Mouse (Mus musculus) layer of hippocampus, adult 18-20 months (tissue): ENCODE measurements at regions not wholly inside any gene's neighbourhood (a gene's known extent, or its start where the extent isn't known, plus 50 kb on each side); places are given as distances from the start of the nearest gene placed in this dataset.
A peak's percentile ranks its signal among the peaks of the same experiment; 100 is the strongest.

Experiments
- DNase-seq, 2 experiments: peaks; one replicate each; pipeline ENCODE4 v3.0.0; 2022; ENCODE audit warnings: low spot score in 2 of 2

- no peak for DNase-seq
Observed at GRCm38 (mm10) chr13:30085446-30085845, 50.8 kb upstream of the Mboat1 start.

GRCm38 (mm10) chr13:30085005-30085404 is 51.3 kb upstream of the Mboat1 start:
- peak; percentile 70 to 93 for DNase-seq

DNA sequence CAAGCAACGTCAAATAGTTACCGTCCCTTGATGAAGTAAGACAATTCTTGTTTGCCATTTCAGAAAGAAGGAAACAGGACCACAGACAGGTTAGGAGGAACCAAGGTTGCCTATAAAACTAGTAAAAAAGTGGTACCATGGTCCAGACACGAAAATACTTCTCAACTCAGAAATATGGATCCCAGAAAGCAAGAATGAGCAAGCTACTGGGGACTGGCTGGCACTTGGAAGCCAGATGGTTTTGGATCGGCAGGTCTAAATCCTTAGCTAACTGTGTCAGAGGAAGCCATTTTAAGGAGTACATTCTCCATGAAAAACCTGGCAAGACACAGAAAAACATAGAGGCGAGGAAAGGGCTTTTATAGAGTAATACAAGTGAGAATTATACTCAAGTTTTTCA is 51.9 kb upstream of the Mboat1 start:
- no peak for DNase-seq

DNA sequence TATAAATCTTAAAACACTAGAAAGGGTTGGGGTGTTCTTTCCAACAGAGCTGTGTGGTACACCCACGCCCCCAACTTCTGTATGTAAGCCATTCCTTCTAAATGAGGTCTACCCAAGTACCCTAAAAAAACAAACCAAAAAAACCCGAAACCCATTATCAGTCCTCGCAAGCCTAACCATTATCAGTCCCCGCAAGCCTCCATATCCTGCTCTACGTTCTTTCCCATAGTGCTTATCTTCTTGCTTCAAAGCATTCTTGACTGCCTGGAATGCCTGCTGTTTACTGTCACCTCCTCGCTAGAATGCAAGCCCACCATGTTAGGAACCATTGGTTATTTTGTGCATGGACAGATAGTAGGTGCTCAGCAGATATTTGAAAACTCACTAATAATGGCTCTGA is 52.3 kb upstream of the Mboat1 start:
- no peak for DNase-seq

GRCm38 (mm10) chr13:30082761-30083160 is 53.5 kb upstream of the Mboat1 start:
- peak in 1 of 2 experiments; percentile 5 for DNase-seq

DNA sequence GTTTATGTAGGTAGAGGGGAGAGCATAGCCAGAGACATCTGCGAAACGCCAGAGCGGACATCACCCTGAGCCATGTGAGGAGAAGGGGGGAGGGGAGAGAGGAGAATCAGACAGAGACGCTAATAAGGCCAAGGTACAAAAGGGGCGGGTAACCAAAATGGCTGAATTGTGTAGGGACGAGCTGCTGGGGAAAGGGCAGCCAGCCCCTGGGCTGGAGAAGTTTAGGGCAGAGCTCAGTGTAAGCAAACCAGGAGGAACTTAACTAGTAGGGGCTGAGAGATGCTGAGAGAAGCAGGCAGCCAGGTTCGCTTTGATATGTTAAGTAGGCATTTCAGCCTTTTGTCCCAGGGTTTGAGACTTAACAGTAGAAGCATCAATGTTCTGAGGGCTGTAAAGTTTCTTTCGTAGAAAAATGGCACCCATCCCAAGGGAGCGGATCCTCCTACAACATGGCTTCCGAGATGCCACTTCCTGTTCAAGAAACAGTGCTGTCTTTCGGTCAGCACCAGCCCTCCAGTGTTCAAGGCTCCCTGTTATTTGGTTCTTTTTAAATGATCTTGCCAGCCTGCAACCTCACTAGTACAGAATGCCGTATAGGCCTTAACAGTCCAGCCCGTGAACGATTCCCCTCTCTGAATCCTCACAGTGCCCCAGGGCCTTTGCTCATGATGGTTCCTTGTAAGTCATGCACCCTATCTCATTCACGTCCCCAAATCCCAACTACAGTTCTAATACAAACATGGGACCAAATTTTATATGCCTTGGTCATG is 55.4 kb upstream of the Mboat1 start:
- DNase-seq = no peak

DNA sequence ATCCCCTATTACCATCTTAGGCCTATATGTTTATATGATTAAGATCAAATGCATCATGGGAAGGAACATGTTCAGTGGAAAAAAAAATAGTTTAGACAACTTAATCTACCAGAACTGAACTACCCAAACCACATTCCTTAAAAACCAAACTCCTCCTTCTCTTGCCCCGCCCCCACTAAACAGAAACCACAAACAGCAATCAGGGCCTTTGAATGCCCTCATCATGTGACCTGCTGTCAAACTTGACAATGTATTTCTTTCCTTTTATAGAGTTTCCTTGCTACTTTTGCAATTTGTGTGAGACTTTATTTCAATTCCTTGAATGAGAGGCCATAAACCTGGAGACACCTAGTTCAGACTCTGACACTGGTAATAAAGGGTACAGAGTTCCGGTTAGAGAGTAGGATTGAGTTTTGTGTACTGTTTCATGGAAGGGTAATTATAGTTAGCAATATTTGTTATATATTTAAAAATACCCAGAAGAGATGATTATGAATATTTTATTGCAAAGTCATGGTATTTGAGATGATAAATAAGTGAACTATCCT is 61.7 kb upstream of the Mboat1 start:
- no peak for DNase-seq

DNA sequence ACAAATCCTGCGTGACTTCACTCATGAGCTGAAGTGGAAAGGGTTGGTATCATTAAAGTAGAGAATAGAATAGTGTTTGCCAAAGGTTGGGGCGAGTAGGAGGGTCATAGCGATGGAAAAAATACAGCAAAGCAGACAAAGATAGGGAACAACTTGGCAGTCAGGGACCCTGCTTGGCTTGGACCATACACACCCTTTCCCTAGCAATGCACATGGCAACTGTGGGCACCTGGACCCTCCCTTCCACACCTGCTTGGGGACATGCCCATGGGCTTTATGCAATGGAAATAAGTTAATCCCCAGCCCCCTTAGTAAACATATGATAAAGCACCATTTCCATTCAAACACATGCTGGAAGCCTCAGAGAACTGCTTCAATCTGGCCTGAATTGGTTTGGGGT is 62.2 kb upstream of the Mboat1 start:
- no peak for DNase-seq

DNA sequence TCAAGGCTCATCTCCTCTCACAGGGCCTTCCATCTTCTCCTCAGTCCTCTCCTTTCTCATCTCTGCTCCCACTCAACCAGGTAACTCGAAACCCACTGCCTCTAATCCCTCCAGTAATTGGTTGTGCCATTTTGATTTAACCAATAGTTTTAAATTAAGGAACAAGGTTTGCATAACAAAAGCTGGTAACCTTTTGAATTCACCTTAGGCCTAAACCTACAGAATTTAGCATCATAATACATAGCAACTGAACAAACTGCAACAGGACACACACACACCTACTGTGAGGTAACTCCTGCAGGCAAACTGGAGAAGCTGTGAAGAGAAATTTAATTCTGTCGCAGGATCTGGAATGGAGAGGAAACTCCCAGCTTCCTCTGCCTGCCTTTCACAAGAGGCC is 66.9 kb upstream of the Mboat1 start:
- no peak for DNase-seq

DNA sequence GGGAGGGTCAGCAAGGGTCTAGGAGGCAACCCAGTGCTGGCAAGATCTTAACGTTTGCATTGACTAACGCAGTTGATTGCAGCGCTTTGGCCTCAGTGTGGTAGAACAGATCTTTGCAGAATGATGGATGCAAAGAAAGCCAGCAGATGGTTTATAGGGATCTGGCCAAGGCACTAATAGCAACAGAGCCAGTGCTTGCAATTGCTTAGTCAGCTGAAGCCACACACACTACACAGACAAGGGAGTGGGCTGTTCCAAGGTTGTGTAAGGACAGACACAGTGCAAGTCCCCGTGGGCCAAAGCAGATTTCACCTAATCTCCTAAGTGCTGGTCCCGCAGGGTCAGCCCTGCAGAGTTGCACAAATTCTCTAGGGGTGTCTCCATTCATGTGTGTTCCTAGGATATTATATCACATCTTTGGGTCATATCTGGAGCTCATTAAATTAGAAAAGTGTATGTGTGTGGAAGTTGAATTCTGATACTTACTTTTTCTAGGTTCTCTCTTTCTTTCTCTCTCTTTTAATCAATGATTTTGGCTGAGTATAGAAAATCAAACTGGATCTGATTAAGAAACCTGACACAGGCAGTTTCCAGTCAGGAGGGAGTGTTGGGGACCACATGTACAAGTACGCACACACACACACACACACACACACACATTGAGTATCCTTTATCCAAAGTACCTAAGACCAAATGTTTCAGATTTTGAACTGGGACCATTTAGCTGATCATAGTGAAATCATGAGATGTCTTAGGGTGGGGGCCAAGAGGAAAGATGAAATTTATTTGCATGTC is 68.5 kb upstream of the Mboat1 start:
- DNase-seq = peak in 1 of 2 experiments; percentile 49

DNA sequence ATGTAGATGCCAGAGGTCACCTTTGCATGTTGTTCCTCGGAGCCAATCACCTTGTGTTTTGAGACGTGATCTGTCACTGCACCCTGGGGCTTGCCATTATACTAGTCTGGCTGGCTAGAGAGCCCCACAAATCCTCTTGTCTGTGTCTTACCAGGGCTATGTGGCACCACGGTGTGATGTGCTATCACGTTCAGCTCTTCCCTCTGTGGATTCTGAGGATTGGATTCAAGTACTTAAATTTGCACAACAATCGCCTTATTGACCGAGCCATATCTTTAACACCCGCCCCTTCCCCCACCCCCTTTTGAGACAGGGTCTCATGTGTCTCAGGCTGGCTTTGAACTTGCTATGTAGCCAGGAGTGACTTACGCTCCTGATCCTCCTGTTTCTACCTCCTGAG is 70.8 kb upstream of the Mboat1 start:
- DNase-seq = no peak

GRCm38 (mm10) chr13:30063741-30064140 is 72.5 kb upstream of the Mboat1 start:
- DNase-seq = no peak

GRCm38 (mm10) chr13:30062285-30062684 is 74.0 kb upstream of the Mboat1 start:
- no peak for DNase-seq

DNA sequence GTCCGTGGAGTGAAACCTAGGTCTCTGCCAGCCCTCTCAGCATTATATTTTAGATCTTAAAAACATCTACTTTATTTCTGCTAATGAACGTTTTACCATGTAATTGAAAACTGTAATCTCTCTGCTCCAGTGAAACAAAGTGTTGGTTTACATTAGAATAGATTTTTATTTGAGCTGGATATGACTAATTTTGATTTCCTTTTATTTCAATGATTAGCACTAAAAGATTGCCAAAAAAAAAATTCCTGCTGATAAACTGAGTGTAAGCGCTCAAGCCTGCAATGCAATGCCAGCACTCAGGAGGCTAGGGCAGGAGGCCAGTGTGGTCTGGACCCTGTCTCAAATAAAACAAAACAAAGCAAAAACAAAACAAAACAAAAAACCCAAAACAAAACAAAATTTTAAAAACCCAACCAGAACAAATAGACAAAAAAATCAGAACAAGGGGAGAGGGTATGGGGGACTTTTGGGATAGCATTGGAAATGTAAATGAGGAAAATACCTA is 69.3 kb upstream of the E2f3 start:
- DNase-seq = no peak

- DNase-seq = no peak
Observed at GRCm38 (mm10) chr13:30051891-30052550, 66.2 kb upstream of the E2f3 start.

- no peak for DNase-seq
Observed at GRCm38 (mm10) chr13:30050745-30051508, 65.1 kb upstream of the E2f3 start.

DNA sequence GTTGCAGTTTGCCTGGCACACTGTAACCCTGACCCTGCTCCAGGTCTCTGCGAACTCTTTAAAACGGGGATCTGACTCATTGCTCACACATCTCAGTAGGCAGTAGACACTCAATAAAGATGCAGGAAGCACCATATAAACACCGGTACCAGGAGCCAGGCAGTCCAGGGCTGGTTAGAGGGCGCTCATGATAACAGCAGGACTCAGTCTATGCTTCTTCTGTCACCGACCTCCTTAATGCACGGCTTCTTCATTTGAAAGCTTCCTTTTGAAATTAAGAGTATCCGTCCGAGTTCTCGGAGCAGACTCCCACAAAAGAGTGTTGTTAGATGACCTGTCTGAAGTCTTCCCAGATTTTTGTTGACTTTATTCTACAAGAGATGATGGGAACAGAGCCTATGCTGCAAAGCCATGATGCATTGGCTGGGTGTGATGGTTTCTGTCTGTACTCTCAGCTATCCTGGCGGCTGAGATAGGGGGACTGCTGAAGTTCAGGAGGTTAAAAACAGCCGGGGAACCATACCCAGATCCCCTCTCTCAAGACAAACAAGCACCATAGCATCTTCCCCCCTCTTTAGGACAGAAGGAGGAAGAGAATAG is 62.5 kb upstream of the E2f3 start:
- no peak for DNase-seq

DNA sequence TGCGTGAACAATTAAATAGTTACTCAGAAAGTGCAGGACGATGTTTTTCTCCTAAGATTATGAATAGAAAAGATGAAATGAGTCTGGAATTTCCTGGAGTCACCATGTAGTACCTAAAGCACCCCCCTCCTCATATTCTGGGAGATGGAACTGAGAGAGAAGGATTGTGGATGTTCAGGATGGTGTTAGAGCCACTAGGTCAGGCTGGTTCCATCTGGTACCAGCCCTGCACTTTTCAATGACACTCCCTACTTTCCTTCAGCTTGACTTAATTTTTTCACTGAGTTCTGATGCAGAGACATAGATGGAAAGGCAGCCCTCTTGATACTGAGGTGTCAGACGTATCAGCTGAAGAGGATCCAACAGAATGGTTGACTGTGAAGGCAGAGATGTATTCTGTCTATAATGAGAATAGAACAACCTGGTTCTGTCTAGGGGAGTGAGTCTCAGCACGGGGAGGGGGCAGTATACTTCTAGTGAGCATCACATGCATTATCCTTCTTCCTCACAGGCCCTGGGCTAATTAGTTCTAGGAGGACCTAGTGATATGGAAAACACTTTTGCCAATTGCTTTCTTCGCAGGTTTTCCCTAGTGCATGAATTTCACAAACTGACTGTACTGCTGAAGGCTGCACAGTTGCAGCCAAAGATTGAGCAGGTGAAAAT is 60.8 kb upstream of the E2f3 start:
- DNase-seq = no peak

DNA sequence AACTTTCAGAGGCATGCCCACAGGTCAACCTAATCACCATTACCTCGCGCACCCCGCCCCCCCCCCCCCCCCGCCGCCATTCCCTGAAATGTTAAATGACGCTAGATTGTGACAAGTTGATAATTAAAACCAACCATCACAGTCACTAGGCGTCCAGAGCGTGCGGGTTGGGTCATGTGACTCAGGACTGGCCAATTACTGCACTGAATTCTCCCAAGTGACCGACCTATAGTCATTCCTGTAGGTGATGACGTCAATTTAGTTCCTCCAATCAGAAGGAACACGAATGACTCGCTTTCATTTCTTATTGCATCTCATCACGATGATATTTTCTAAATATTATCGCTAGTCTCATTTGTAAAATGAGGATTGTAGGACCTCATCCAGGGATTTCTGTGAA is 60.2 kb upstream of the E2f3 start:
- DNase-seq = peak in 1 of 2 experiments; percentile 32

- no peak for DNase-seq
Observed at GRCm38 (mm10) chr13:30045225-30045624, 59.4 kb upstream of the E2f3 start.
